In the genomic region with DNA sequence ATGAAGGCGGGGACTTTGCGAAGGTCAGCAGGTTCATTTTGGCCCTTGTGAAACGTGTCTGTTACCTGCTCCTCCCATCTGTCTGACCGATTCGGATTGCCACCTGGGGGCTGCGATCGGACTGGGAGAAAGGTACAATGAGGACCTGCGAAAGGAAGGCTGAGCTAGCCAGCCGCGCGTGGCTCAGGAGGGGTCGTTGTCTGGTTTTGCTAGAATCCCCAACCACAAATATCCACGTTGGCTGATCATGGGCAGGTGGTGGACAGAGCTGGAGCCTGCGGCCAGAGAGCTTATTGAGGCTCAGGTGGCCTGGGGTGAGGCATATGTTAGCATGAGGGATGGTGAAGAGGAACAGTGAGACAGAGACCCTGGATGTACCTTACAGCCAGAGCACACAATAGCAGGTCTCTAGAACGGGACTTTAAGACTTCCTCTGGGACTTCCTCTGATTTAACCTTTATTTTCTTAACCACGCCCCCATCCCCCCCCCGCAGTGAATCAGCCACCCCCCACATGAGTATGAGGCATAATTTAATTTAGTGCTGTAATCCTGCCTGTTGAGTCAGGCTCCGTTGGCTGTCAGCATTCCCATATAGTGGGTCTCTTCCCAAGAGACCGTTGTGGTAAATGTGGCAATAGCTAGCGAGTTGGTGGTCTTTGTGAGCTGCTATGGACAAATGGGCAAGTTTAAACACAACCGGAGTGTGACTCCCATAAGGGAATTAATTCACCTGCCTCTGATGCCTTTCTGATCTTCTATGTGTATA, we compare ENCODE assay signal across 8 mouse cellular contexts. TPM values are rescaled to one million over a fixed set of nuclear protein-coding genes. Genes with fewer than 3 reads are reported as not detected.
A peak's percentile ranks its signal among the peaks of the same experiment; 100 is the strongest.
DNase-seq lines count a peak whose midpoint lies in the region; ATAC-seq lines count a peak whose summit lies in the region.

No protein-coding gene starts in this region.

- H3K36me3 ChIP-seq in heart, embryonic 14.5 days (ENCODE audit: control insufficient read depth, insufficient read depth, low read length) = no peaks in the 10 kb centered on the region
- no peaks in the 10 kb centered on the region for H3K36me3 ChIP-seq in embryonic facial prominence, embryonic 14.5 days (ENCODE audit: control insufficient read depth, insufficient read depth, low read length)
- H3K36me3 ChIP-seq in limb, embryonic 12.5 days = no peaks in the 10 kb centered on the region
- no peaks in the 10 kb centered on the region for H3K36me3 ChIP-seq in splenic B cell, adult 2 months (ENCODE audit: control insufficient read depth, insufficient read depth, low read length, poor library complexity, severe bottlenecking)

- H3K9me3 ChIP-seq in heart, embryonic 14.5 days (ENCODE audit: control insufficient read depth, low read length) = no peaks in the 10 kb centered on the region
- H3K9me3 ChIP-seq in embryonic facial prominence, embryonic 14.5 days (ENCODE audit: control insufficient read depth, low read length) = no peaks in the 10 kb centered on the region
- no peaks in the 10 kb centered on the region for H3K9me3 ChIP-seq in limb, embryonic 12.5 days

- no peak for DNase-seq in heart, postnatal 10 days
- peak; percentile 40 for DNase-seq in adrenal gland, adult 2 months
- DNase-seq in embryonic facial prominence, embryonic 14.5 days (ENCODE audit: low spot score) = peak; percentile 19
- DNase-seq in splenic B cell, adult 2 months (ENCODE audit: low read depth, low spot score) = peak; percentile 35
- DNase-seq in frontal cortex, postnatal 14 days (ENCODE audit: low spot score in 2 of 2) = no peak
- DNase-seq in gastrocnemius, postnatal 10 days = no peak

- intact Hi-C loops in heart, postnatal 10 days (cut with DNase I) = loop anchor here (2.0 to 5.0 kb wide), 3 partner anchors 34 to 60 kb away; no protein-coding TSS in a partner anchor

- peak overlapping the region; percentile 89 for H3K9ac ChIP-seq in heart, embryonic 14.5 days (ENCODE audit: low read length)
- H3K9ac ChIP-seq in embryonic facial prominence, embryonic 14.5 days (ENCODE audit: low read depth, low read length) = peak overlapping the region; percentile 89
- peak overlapping the region; percentile 90 for H3K9ac ChIP-seq in limb, embryonic 12.5 days (replicated peaks)

- peaks cover 4 to 26% of the 10 kb centered on the region in 2 experiments for H3K4me1 ChIP-seq in heart, embryonic 14.5 days (ENCODE audit: control insufficient read depth in 2 of 2, insufficient read depth in 2 of 2, low read length in 2 of 2)
- H3K4me1 ChIP-seq in embryonic facial prominence, embryonic 14.5 days (ENCODE audit: control insufficient read depth, insufficient read depth, low read length) = peaks cover 6% of the 10 kb centered on the region
- H3K4me1 ChIP-seq in limb, embryonic 12.5 days (replicated peaks) = peaks cover 9% of the 10 kb centered on the region

- WGBS in heart, embryonic 14.5 days = 9% methylated on average over 21 of the region's 21 CpGs
- WGBS in embryonic facial prominence, embryonic 14.5 days = 8% methylated on average over 19 of the region's 21 CpGs
- WGBS in limb, embryonic 12.5 days = 11% methylated on average over 21 of the region's 21 CpGs

- ATAC-seq in heart, embryonic 14.5 days (ENCODE audit: insufficient number of reproducible peaks, insufficient read depth, low FRiP score, low read depth) = 0 out of 2 replicates have a peak, but pooled peaks have one; percentile 35
- 0 out of 2 replicates have a peak, but pooled peaks have one; percentile 8 for ATAC-seq in embryonic facial prominence, embryonic 14.5 days (ENCODE audit: low read depth)
- no peak for ATAC-seq in limb, embryonic 12.5 days (ENCODE audit: insufficient number of reproducible peaks, insufficient read depth, low FRiP score, low TSS enrichment, low read depth)

- peak overlapping the region; percentile 41 to 80; a peak in 2 of 4 replicates for H3K27ac ChIP-seq in heart, embryonic 14.5 days (replicated peaks in 1 of 2; ENCODE audit: control insufficient read depth in 1 of 2, insufficient read depth in 1 of 2, low read depth in 2 of 2, low read length in 2 of 2)
- H3K27ac ChIP-seq in embryonic facial prominence, embryonic 14.5 days (replicated peaks; ENCODE audit: low read depth, low read length) = no peak overlapping the region
- no peak overlapping the region for H3K27ac ChIP-seq in limb, embryonic 12.5 days

- peak overlapping the region; percentile 94 for H3K4me2 ChIP-seq in heart, embryonic 14.5 days (ENCODE audit: low read length)
- peak overlapping the region; percentile 95 for H3K4me2 ChIP-seq in embryonic facial prominence, embryonic 14.5 days (ENCODE audit: low read depth, low read length)
- H3K4me2 ChIP-seq in limb, embryonic 12.5 days = peak overlapping the region; percentile 96

- H3K4me3 ChIP-seq in heart, embryonic 14.5 days (ENCODE audit: control insufficient read depth in 1 of 2, insufficient read depth in 1 of 2, low read depth in 1 of 2, low read length in 2 of 2) = peak overlapping the region; percentile 59 to 67
- peak overlapping the region; percentile 92 for H3K4me3 ChIP-seq in embryonic facial prominence, embryonic 14.5 days (ENCODE audit: low read depth, low read length)
- peak overlapping the region; percentile 90 for H3K4me3 ChIP-seq in limb, embryonic 12.5 days (replicated peaks)

- H3K27me3 ChIP-seq in heart, embryonic 14.5 days (ENCODE audit: control insufficient read depth, insufficient read depth, low read length) = no peaks in the 10 kb centered on the region
- no peaks in the 10 kb centered on the region for H3K27me3 ChIP-seq in embryonic facial prominence, embryonic 14.5 days (replicated peaks; ENCODE audit: control insufficient read depth, insufficient read depth, low read length)
- H3K27me3 ChIP-seq in limb, embryonic 12.5 days = no peaks in the 10 kb centered on the region
- no peaks in the 10 kb centered on the region; the same call in 1 of the 2 replicates for H3K27me3 ChIP-seq in splenic B cell, adult 2 months (ENCODE audit: control insufficient read depth, insufficient read depth, low read length, poor library complexity, severe bottlenecking)

RNA-seq across cellular contexts. Expression of a gene that starts 0.9 kb away (rescaled TPM):
- 11.1 and 13.3 TPM in 2 replicates for polyA plus RNA-seq in heart, embryonic 14.5 days (2014; fragmentation: Nextera tagmentation; extraction: Ambion mirVana)
- total RNA-seq in heart, postnatal 10 days (2021) = 1 to 10 TPM; 7.9 to 8.6 TPM
- total RNA-seq in adrenal gland, adult 2 months (2021) = 1 to 10 TPM; 3.3 to 7.8 TPM
- 4.3 and 5.0 TPM in 2 replicates for polyA plus RNA-seq in adrenal gland, adult 2 months (2012; rRNA removed)
- polyA plus RNA-seq in embryonic facial prominence, embryonic 14.5 days (2014; fragmentation: Nextera tagmentation; extraction: Ambion mirVana) = 4.8 and 6.2 TPM in 2 replicates
- polyA plus RNA-seq in limb, embryonic 12.5 days (2016; fragmentation: Nextera tagmentation; extraction: Ambion mirVana) = 8.9 and 9.6 TPM in 2 replicates
- total RNA-seq in gastrocnemius, postnatal 10 days (2021) = 1 to 10 TPM; 1.8 to 2.7 TPM

RNA-seq across cellular contexts. Expression of a gene that starts 43.4 kb away (rescaled TPM):
- 74.7 and 88.4 TPM in 2 replicates for polyA plus RNA-seq in heart, embryonic 14.5 days (2014; fragmentation: Nextera tagmentation; extraction: Ambion mirVana)
- total RNA-seq in heart, postnatal 10 days (2021) = 1 to 10 TPM; 5.9 to 7.4 TPM
- total RNA-seq in adrenal gland, adult 2 months (2021) = 10 to 100 TPM in 1 of 2 experiments, 1 to 10 TPM in 1; 9.7 to 22.3 TPM
- 16.6 and 25.8 TPM in 2 replicates for polyA plus RNA-seq in adrenal gland, adult 2 months (2012; rRNA removed)
- polyA plus RNA-seq in embryonic facial prominence, embryonic 14.5 days (2014; fragmentation: Nextera tagmentation; extraction: Ambion mirVana) = 190 and 218 TPM in 2 replicates
- polyA plus RNA-seq in limb, embryonic 12.5 days (2016; fragmentation: Nextera tagmentation; extraction: Ambion mirVana) = 282 and 290 TPM in 2 replicates
- 10 to 100 TPM; 13.4 to 16.9 TPM for total RNA-seq in gastrocnemius, postnatal 10 days (2021)

Comparison
In these comparisons a context has a peak if more than half of its experiments do, and no peak if none do; other contexts are left out.
1. H3K27ac ChIP-seq: peak in heart, embryonic 14.5 days (2 of 2); none in embryonic facial prominence, embryonic 14.5 days (single experiment) and limb, embryonic 12.5 days (single experiment).
2. DNase-seq: peak in adrenal gland, adult 2 months (single experiment), embryonic facial prominence, embryonic 14.5 days (single experiment) and splenic B cell, adult 2 months (single experiment); none in heart, postnatal 10 days (0 of 2), frontal cortex, postnatal 14 days (0 of 2) and gastrocnemius, postnatal 10 days (single experiment).
3. Peak in every context shown above with its lines, with median percentiles within 50 percentile points of each other: H3K4me2 ChIP-seq, H3K4me3 ChIP-seq and H3K9ac ChIP-seq.